Mouse (Mus musculus) mesoderm, embryonic 11.5 days (tissue): ENCODE results near the gene Tbc1d10c.
A peak's percentile ranks its signal among the peaks of the same experiment; 100 is the strongest.

Experiments
- DNase-seq: peaks from one replicate; pipeline ENCODE4 v3.0.0-alpha.2; 2012; ENCODE audit warnings: low read depth, low spot score

Gene Tbc1d10c

GRCm38 (mm10) chr19:4216041-4216685 is 25.1 kb upstream of the Tbc1d10c start:
- DNase-seq: peak; percentile 57

- no peak for DNase-seq
Measured at GRCm38 (mm10) chr19:4215451-4215840, 24.4 kb upstream of the Tbc1d10c start.

GRCm38 (mm10) chr19:4214771-4215450 is 23.8 kb upstream of the Tbc1d10c start:
- no peak for DNase-seq

- DNase-seq: no peak
Measured at GRCm38 (mm10) chr19:4214071-4214770, 23.1 kb upstream of the Tbc1d10c start, which contains the start of the genes Clcf1 and AC109138.7. TSS of gene Clcf1 (plus strand) at chr19:4214238. TSS of gene AC109138.7 (plus strand) at chr19:4214357.

- no peak for DNase-seq
Measured at GRCm38 (mm10) chr19:4213524-4213974, 22.5 kb upstream of the Tbc1d10c start.

- DNase-seq: no peak
Measured at GRCm38 (mm10) chr19:4211891-4212588, 21.0 kb upstream of the Tbc1d10c start.

- DNase-seq: no peak
Measured at GRCm38 (mm10) chr19:4208563-4208962, 17.5 kb upstream of the Tbc1d10c start.

- DNase-seq: peak; percentile 84
Measured at GRCm38 (mm10) chr19:4206971-4207370, 15.9 kb upstream of the Tbc1d10c start.

GRCm38 (mm10) chr19:4204889-4205288 is 13.8 kb upstream of the Tbc1d10c start:
- no peak for DNase-seq

GRCm38 (mm10) chr19:4203604-4204326 is 12.7 kb upstream of the Tbc1d10c start:
- DNase-seq: no peak

GRCm38 (mm10) chr19:4203148-4203547 is 12.1 kb upstream of the Tbc1d10c start:
- no peak for DNase-seq

- DNase-seq: no peak
Measured at GRCm38 (mm10) chr19:4202149-4202548, 11.1 kb upstream of the Tbc1d10c start.

GRCm38 (mm10) chr19:4201291-4201909 is 10.3 kb upstream of the Tbc1d10c start, which contains the start of gene Rad9a:
TSS of gene Rad9a (minus strand) at chr19:4201662.
- DNase-seq: peak; percentile 97

GRCm38 (mm10) chr19:4197180-4197579 is 6.1 kb upstream of the Tbc1d10c start:
- no peak for DNase-seq

GRCm38 (mm10) chr19:4196548-4196947 is 5.5 kb upstream of the Tbc1d10c start:
- no peak for DNase-seq

- DNase-seq: no peak
Measured at GRCm38 (mm10) chr19:4196048-4196447, 5.0 kb upstream of the Tbc1d10c start.

GRCm38 (mm10) chr19:4194776-4195650 is 3.9 kb upstream of the Tbc1d10c start:
- no peak for DNase-seq

GRCm38 (mm10) chr19:4194021-4194724 is 3.1 kb upstream of the Tbc1d10c start:
- no peak for DNase-seq

- no peak for DNase-seq
Measured at GRCm38 (mm10) chr19:4193129-4193528, 2.0 kb upstream of the Tbc1d10c start.
